Mouse (Mus musculus) mouse trophoblast stem cell (cell line): ENCODE results near the gene Glud1.

Source experiments
- in situ Hi-C, 2 experiments: fragments of 300-500 bp; cut with MseI, MboI; formaldehyde crosslinking; loops; 2 replicates in 1 of 2; 3 replicates in 1 of 2; pipeline ENCODE4 v1.15.1; 2025

Glud1 gene

GRCm38 (mm10) chr14:34378560-34379331 lies 68.2 kb downstream of the Glud1 start:
- in situ Hi-C loops: no loop called here

GRCm38 (mm10) chr14:34382921-34383704 lies 72.6 kb downstream of the Glud1 start:
- in situ Hi-C loops: no loop called here

- in situ Hi-C loops: no loop called here
Observed at GRCm38 (mm10) chr14:34393295-34393694, 82.8 kb downstream of the Glud1 start.
